Mouse (Mus musculus) stomach, postnatal 0 days (tissue): ENCODE measurements around the gene Cdk14. TPM values are rescaled to one million over a fixed set of nuclear protein-coding genes. Genes with fewer than 3 reads are reported as not detected.

ENCODE experiments used
- ATAC-seq: fragments of 200-750 bp; cut with Nextera tagmentation; 2 replicates; pipeline ENCODE4 v1.8.0; 2017; ENCODE audit not compliant: low FRiP score, low TSS enrichment
- DNase-seq: peaks from one replicate; pipeline ENCODE4 v3.0.0-alpha.2; 2016; ENCODE audit warnings: low spot score
- H3K27ac ChIP-seq: fragments of 300-500 bp; sonication (generic); replicated peaks from 2 replicates; pipeline ENCODE4 v1.5.1; 2014; ENCODE audit warnings: mild to moderate bottlenecking, control low read depth
- H3K27me3 ChIP-seq: fragments of 300-500 bp; sonication (generic); 2 replicates; pipeline ENCODE4 v1.6.1; 2014; ENCODE audit warnings: low read length; ENCODE audit not compliant: control insufficient read depth, insufficient read depth
- H3K36me3 ChIP-seq: fragments of 300-500 bp; sonication (generic); 2 replicates; pipeline ENCODE4 v1.6.1; 2014; ENCODE audit warnings: low read length, mixed read lengths; ENCODE audit not compliant: control insufficient read depth, insufficient read depth
- H3K4me1 ChIP-seq: fragments of 300-500 bp; sonication (generic); replicated peaks from 2 replicates; pipeline ENCODE4 v1.6.1; 2014; ENCODE audit warnings: antibody characterized with exemption; ENCODE audit not compliant: control insufficient read depth, insufficient read depth
- H3K4me2 ChIP-seq: fragments of 300-500 bp; sonication (generic); replicated peaks from 2 replicates; pipeline ENCODE4 v1.6.1; 2014; ENCODE audit warnings: low read depth, mild to moderate bottlenecking, control low read depth, moderate library complexity
- H3K4me3 ChIP-seq: fragments of 300-500 bp; sonication (generic); 2 replicates; pipeline ENCODE4 v1.5.1; 2014; ENCODE audit warnings: low read depth, low read length, control low read depth
- H3K9ac ChIP-seq: fragments of 300-500 bp; sonication (generic); 2 replicates; pipeline ENCODE4 v1.6.1; 2014; ENCODE audit warnings: mild to moderate bottlenecking, low read length, control low read depth, mixed read lengths
- H3K9me3 ChIP-seq: fragments of 300-500 bp; sonication (generic); 2 replicates; pipeline ENCODE4 v1.6.1; 2016; ENCODE audit warnings: low read length; ENCODE audit not compliant: control insufficient read depth
- CTCF ChIP-seq: IDR thresholded peaks from 2 replicates; pipeline ENCODE4 v1.5.1; 2016; ENCODE audit warnings: antibody characterized with exemption, low read depth, mild to moderate bottlenecking, moderate library complexity
- EP300 ChIP-seq: optimal IDR thresholded peaks from 2 replicates; pipeline ENCODE3; 2016; ENCODE audit warnings: antibody characterized with exemption
- WGBS: fragments of 180-500 bp; shearing (Covaris S2); extraction: QIAGEN DNeasy Blood & Tissue Kit; methylation state at CpG from one replicate; pipeline ENCODE4 v1.1.7; 2014; 5-methylcytosine and 5-hydroxymethylcytosine counted together
- polyA plus RNA-seq: library from polyadenylated mRNA; unstranded; fragments of >200 nt; fragmentation: Nextera tagmentation; extraction: Ambion mirVana; gene quantifications from 2 replicates; pipeline ENCODE4 v1.2.1, GENCODE M21; 2015

Gene Cdk14
- polyA plus RNA-seq, 1 experiment from 2014 or later: 6.1 TPM

DNA sequence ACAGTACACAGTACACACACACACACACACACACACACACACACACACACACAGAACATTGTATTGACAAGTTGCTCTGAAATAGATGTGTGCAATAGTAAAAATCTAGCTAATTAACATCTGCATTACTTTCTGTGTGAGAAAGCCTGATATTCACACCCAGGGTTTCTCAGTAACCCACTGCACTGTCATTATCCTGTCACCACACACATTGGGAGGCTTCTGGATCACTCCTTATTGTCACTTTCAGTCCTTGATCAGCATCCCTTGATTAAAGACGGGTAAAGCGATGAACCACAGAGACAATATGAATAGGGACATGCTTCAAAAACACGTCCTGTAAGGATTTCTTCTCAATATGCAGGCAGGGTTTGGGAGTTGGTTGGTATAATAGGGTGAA, 401.2 kb downstream of the Cdk14 start:
- no peak for TF ChIP-seq CTCF
- no peak for TF ChIP-seq EP300
- no peaks in the 10 kb centered on the region for H3K4me1 ChIP-seq
- H3K4me3 ChIP-seq: no peak overlapping the region
- DNase-seq (no peak), ATAC-seq (no peak)
- H3K9me3 ChIP-seq: no peaks in the 10 kb centered on the region
- WGBS: 88% methylated on average over 3 of the region's 3 CpGs
- H3K4me2 ChIP-seq: no peak overlapping the region
- no peak overlapping the region for H3K27ac ChIP-seq
- H3K27me3 ChIP-seq: no peaks in the 10 kb centered on the region
- H3K9ac ChIP-seq: no peak overlapping the region
- H3K36me3 ChIP-seq: no peaks in the 10 kb centered on the region

DNA sequence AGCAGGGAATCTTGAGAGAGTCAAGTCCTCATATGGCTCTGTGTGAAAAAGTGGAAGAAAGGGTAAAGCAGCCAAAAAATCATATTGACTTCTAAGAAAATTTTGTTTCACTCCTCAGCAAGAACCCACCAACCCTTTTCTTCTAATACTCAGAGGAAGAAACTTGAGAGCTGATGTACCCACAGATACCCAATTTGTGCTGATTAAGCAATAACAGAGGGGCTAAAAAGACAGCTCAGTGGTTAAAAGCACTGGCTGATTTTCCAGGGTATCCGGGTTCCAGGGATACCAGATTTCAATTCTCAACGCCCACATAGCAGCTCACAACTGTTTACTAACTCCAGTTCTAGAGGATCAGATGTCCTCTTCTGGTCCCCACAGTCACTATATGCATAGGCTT, 401.9 kb downstream of the Cdk14 start:
- Histone ChIP-seq H3K4me2 (no peak overlapping the region), H3K27ac (no peak overlapping the region), H3K9me3 (no peaks in the 10 kb centered on the region), H3K27me3 (no peaks in the 10 kb centered on the region), H3K4me3 (no peak overlapping the region), H3K4me1 (no peaks in the 10 kb centered on the region), H3K36me3 (no peaks in the 10 kb centered on the region), H3K9ac (no peak overlapping the region)
- WGBS: 84% methylated on average over 2 of the region's 2 CpGs
- no peak for TF ChIP-seq EP300
- no peak for ATAC-seq
- DNase-seq: no peak

DNA sequence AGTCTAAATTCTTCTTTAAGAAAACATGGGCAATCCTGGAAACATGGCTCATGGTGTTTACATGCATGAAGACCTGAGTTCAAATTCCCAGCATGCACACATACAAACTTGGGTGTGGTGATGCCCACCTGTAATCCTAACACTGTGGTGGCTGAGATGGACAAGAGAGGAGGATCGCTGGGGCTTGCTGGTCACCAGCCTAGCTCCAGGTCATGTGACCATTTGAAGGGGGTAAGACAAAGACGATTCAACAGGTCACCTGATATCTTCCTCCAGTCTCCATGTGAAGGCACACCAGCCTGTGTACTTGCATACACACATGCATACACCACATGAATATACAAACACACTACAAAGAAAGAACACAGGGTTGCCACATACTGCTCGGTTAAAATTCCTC, 406.3 kb downstream of the Cdk14 start:
- no peak overlapping the region for H3K27ac ChIP-seq
- DNase-seq (no peak), ATAC-seq (no peak)
- H3K9me3 ChIP-seq: no peaks in the 10 kb centered on the region
- TF ChIP-seq EP300 (no peak), CTCF (no peak)
- no peaks in the 10 kb centered on the region for H3K27me3 ChIP-seq
- 90% methylated on average over 3 of the region's 3 CpGs for WGBS
- no peak overlapping the region for H3K9ac ChIP-seq
- H3K36me3 ChIP-seq: no peaks in the 10 kb centered on the region
- H3K4me2 ChIP-seq: no peak overlapping the region
- no peak overlapping the region for H3K4me3 ChIP-seq
- no peaks in the 10 kb centered on the region for H3K4me1 ChIP-seq

DNA sequence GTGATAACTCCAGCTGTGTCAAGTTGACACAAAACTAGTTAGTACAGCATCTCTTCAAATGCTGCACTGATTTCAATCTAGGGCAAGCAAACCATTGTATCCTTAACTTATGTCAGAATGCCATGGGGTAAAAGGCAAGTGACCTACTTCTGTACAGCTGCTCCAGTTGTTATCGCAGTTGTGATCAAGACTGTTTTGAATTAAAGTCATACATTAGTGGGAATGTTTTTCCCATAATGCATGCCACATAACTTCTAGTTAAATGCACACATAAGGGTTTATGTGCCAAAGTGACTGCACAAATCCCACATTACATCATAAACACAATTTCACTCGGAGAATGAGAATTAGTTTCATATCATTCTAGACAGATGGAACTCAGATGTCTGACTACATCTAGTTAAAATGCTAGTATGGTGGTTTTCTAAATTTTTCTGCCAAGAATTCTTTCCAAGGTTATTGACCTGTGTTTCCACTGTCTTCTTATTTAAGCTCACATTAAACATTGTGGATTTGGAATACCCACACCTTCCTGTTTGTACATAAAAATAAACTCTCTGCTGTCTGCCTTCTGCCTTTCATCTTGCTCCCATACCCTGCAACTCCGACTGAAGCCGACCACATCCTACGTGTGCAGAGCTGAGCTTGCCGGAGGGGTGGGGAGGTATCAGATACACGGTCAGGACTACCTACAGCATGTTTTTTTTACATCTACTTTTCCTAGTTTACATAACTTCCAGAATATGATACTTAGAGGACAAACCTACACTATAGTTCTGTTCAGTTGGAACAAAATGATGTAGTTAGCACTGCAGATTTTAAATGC, 407.4 kb downstream of the Cdk14 start:
- Histone ChIP-seq H3K27ac (no peak overlapping the region), H3K9ac (no peak overlapping the region), H3K36me3 (no peaks in the 10 kb centered on the region), H3K27me3 (no peaks in the 10 kb centered on the region), H3K9me3 (no peaks in the 10 kb centered on the region), H3K4me2 (no peak overlapping the region), H3K4me1 (no peaks in the 10 kb centered on the region), H3K4me3 (no peak overlapping the region)
- ATAC-seq (no peak), DNase-seq (no peak)
- TF ChIP-seq EP300 (no peak), CTCF (no peak)
- 70% methylated on average over 7 of the region's 7 CpGs for WGBS

DNA sequence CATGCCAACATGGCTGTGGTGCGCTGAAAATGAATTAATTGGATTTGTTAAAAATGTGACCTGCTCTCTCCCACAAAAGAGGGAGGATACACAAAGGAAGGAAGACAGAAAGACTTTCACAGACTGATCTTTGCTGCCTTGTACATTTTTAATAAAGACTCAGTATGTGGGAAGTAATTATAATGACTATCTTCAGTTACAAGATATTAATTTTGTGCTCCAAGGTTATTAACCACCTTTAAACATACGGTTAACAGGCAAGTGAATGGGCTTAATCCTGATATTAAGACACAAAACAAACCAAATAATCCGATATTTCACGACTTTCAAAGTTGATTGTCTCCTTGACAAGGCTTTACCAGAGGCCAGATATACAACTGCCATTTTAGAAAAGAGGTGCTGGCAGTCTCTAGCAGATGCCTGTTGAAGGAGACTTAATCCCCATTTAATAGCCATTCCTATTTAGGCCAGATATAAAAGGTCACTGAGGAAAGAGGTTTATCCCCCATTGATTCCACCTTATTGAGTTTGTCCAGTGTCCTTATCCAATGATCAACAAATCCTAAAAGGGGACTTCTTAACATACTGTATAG, 411.9 kb downstream of the Cdk14 start:
- H3K4me1 ChIP-seq: no peaks in the 10 kb centered on the region
- H3K9ac ChIP-seq: no peak overlapping the region
- ATAC-seq: no peak
- H3K27ac ChIP-seq: no peak overlapping the region
- H3K4me2 ChIP-seq: no peak overlapping the region
- 74% methylated on average over 4 of the region's 4 CpGs for WGBS
- H3K9me3 ChIP-seq: no peaks in the 10 kb centered on the region
- no peak for TF ChIP-seq CTCF
- no peak for TF ChIP-seq EP300
- no peaks in the 10 kb centered on the region for H3K36me3 ChIP-seq
- no peak for DNase-seq
- H3K4me3 ChIP-seq: no peak overlapping the region
- no peaks in the 10 kb centered on the region for H3K27me3 ChIP-seq

DNA sequence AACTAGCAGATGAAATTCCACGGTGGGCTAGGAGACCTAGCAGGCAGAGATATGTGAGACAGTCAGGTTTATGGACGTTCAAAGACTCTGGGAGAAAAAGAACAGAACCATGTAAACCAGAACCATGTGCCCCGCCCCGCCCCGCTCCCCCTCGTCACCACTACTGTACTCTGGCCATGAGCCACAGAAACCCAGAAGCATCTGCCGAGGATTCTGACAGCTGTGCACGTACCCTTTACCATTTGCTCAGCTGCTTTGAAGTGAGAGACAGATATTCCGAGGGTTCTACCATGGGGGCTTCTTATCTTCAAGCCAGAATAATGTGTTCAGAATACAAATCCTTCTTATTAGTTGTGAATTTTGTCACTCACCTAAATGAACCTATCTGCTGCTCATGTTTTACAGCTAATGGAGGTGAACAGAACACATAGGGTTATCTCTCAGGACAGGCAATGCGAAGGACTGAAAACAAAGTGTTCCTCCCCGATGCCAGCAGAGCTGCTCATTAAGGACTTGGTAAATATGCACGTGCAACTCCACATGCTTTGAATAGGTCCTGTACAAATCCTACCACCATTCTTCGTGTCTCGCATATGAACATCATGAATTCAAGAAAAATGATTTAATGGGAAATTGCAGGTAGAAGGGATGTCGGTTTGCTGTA, 412.5 kb downstream of the Cdk14 start:
- WGBS: 80% methylated on average over 15 of the region's 15 CpGs
- DNase-seq (no peak), ATAC-seq (no peak)

More for the DNA sequence above, 412.5 kb downstream of the Cdk14 start:
- H3K36me3 ChIP-seq: no peaks in the 10 kb centered on the region
- H3K4me1 ChIP-seq: no peaks in the 10 kb centered on the region
- no peaks in the 10 kb centered on the region for H3K9me3 ChIP-seq
- no peak overlapping the region for H3K9ac ChIP-seq
- no peak overlapping the region for H3K4me2 ChIP-seq
- no peaks in the 10 kb centered on the region for H3K27me3 ChIP-seq
- no peak overlapping the region for H3K4me3 ChIP-seq
- TF ChIP-seq CTCF (no peak), EP300 (no peak)
- H3K27ac ChIP-seq: no peak overlapping the region
